Mouse (Mus musculus) CD4-positive, CD25-positive, alpha-beta regulatory T cell, adult 2 months (primary cell): ENCODE measurements around the gene Slain2.
A peak's percentile ranks its signal among the peaks of the same experiment; 100 is the strongest.
"Not testable (repeated sequence)": the region's sequence is repeated elsewhere in the genome, so short reads cannot be mapped to it uniquely, and the experiment has no call there.

Source experiments
- DNase-seq: peaks from one replicate; pipeline ENCODE4 v3.0.0-alpha.2; 2012; ENCODE audit warnings: low read depth, low spot score

Gene Slain2

DNA sequence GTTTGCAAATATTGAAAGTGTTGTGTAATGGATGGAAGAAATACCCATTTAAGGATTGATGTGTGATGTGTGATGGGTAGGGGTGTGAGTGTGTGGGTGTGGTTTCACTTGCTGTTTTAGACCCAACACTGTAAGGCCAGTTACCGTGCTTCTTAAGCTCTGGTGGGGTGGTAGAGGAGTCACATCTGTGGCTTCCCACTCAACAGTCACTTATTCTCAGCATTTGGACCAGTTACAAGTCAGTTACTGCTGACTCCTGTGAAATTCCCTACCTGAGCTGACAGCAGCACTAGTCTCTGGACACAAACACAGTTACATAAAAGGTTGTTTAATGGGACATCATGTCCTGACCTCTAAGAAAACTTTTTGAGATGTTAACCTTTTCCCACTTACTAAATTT lies 34.0 kb downstream of the Slain2 start:
- DNase-seq: no peak

DNA sequence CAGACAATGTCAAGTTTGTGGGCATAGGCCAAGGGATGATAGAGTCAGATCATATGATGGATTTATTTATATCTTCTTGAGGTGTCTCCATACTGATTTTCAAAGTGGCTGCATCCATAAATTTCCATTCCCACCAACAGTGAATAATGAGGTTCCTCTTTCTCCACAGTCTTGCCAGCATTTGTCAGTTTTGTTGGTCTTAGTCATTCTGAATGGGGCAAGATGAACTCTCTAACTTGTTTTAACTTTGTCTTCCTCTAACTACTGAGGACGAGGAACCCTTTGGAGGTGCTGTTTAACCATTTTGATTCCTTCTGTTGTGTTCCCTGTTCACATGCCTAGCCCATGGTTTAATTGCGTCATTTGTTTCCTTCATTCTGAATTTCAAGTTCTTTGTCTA lies 36.1 kb downstream of the Slain2 start:
- DNase-seq: no peak

DNA sequence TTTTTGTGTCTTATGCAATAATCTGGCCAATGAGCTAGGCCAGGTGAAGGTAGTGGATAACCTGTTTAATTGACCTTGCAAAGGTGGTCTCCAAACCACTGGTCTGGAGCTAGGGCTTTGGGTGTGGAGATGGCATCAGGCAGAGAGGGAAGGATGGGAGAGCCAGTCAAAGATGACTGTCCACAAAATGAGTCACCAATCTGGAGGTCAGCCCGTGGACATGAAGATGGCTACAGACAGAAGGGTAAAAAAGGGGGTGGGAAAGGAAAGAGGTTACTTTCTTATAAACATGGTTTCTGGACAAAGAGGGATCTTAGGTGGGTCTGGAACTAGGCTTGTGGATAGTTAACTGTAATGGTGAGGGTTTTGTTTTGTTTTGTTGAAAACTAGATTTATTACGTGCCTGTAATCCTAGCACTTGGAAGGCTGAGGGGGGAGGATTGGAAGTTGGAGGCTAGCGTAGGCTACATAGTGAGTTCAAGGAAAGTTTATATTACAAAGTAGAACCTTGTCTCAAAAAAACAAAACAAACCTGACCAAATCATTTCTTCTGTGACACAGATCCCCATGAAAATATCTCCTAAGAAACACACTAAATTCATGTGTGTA lies 40.0 kb downstream of the Slain2 start:
- no peak for DNase-seq

DNA sequence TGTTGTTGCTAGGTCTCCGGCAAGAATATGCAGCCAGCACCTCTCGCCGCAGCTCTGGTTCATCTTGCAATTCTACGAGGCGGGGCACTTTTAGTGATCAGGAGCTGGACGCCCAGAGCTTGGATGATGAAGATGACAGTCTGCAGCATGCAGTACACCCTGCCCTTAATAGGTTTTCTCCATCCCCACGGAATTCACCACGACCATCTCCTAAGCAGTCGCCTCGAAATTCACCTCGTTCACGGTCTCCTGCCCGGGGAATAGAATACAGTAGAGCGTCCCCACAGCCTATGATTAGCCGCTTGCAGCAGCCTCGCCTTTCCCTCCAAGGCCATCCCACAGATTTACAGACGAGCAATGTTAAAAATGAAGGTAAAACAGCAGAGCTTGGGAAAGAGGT lies 43.2 kb downstream of the Slain2 start:
- DNase-seq: no peak

DNA sequence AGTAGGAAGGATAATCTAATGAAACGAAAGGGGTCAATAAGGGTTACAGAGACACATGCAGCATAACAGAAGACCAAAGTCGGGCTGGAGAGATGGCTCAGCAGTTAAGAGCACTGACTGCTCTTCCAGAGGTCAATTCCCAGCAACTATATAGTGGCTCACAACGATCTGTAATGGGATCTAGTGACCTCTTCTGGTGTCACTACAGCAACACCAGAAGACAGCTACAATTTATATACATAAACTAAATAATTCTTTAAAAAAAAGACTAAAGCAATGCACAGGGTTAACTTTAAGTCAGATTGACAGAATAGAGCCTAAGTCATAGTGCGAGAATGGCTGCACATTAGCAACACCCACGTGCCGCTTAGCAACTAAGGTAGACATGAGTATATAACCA lies 46.0 kb downstream of the Slain2 start:
- DNase-seq: no peak

DNA sequence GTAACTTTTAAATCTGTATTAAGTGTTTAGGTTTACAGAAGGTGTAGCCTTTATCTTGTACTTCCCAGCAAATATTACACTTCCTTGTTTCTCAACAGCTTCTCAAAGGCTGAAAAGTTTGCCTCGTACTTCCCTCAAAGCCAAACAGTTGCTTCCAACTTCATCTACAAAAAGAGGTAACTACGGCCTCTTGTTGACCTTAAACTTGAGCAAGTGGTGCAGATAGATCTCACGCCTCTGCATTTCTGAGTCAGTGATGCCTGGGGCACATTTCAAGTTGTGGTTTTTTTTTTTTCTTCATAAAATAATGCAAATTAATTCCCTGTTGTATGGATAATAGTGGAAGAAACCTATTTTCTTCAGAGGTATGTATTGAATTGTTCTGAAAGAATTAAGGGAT lies 51.6 kb downstream of the Slain2 start:
- DNase-seq: no peak

DNA sequence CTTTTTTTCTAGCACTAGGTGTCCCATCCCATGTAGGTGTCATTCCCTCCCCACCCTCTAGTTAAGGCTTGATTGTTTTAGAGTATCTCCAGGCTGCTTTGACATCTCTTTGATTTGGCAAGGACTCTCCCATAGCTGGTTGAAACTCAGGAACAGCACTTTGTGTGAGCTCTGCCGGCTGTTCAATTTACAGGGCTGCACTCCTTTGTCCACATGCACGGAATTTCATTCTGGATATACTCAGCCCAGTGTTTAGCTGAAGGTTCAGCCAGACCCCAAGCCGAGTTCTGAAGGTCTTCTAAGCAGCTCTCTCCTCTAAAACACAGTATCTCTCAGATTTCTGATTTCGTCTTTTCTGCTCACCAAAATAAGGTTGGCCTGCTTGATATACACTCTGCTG lies 58.3 kb downstream of the Slain2 start:
- no peak for DNase-seq

DNA sequence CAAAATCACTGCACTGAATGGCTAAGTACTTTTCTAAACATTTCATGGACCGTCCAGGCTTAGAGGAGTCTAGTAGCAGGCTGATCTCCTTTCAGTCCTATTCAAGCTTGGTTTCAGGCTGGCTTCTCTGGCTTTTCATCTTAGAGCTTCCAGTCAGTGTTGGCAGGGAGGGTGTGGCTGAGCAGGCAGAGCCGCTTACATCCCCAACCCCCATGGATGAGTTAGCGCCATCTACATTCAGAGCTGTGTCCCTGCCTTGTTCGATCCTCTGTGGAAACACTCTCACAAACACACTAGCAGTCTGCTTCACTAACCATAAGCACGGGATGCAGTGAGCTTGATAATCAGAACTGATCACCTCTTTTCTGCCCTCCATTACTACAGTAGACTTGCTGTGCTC lies 58.8 kb downstream of the Slain2 start:
- no peak for DNase-seq

DNA sequence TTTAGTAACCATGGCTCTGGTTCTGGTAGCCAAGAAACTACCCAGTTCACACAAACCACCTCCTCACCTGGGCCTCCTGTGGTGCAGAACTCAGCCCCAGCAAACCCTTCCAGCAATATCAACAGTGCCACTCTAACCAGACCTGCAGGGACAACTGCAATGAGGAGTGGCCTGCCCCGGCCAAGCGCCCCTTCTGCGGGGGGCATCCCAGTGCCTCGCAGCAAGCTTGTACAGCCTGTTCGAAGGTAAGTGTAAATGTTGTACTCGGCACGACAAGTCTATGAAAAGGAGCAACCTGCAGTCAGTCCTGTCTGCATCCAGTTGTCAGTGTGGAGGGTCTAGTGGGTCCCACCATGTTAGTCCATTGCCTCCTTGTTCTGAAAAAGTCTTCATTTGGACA lies 60.5 kb downstream of the Slain2 start, which contains the start of gene Gm10135:
Gene Gm10135 (minus strand): TSS at position 101 of the 400 bp plus-strand sequence.
- DNase-seq: no peak

DNA sequence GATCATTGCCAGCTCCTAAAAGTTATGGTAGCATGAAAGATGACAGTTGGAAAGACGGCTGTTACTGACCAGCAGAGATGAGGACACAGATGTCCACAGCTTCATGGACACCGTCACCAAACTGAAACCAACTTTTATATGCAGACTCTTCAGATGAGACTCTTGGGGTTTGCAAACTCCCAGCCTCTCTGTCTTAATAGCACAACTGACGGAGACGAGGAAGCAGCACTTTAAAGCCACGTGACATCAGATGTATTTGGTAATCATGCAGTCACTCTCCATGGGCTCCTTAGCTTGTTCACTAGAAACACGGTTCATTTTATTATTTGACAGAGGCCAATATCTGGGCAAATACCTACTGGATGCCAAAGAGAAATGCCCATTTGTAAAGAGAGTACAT lies 61.9 kb downstream of the Slain2 start:
- no peak for DNase-seq

DNA sequence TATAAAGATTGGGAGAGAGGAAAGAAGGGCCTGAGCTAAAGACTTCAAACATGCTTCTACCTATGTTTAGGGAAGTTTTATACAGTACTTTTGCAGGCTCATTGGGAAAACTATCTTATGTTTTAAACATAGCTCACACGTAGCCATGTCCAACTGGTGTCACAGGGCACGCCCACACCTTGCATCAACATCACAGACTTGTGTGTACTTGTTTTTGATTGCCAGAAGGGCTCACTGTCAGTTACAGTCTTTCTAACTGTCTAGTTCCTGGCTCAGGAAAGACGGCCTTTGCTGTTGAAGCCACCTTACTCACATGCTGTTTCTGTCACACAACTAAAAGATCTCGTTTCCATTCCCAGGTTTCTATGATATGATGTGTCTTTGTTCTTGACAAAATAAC lies 62.4 kb downstream of the Slain2 start:
- DNase-seq: no peak

DNA sequence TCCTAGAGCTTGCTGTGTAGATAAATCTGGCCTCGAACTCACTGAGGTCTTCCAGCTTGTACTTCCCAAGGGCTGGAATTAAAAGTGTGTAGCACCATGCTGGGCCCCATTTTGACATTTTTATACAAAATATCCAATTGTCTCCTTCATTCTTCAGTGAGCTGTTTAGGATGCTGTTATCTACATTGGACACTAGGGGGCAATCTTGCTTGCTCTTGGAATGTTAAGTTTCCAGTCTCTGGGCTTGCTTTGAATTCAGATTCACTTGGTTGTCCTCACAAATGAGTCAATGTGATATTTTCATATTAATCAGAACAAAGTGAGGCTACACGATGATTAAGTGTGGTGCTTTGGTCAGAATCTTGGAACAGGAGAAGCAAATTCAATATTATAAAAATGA lies 70.0 kb downstream of the Slain2 start:
- DNase-seq: peak; percentile 65

DNA sequence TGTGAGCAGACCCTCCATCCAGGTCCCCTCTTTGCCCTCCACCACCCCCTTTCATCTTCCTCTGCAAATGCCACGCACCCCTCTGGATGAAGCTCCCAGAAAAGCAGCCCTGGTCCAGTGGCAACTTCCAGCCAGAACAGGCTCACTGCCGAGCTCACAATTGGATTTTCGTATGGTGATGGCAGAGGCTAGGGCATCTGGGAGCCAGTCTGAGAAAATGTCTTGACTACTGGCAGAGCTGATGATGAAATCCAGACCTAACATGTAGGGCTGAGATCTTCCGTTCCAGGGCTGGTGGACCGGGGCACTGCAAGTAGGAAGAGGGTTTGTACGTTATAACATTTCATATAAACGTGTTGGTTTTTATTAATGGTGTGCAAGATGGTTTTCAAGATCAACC lies 73.7 kb downstream of the Slain2 start:
- no peak for DNase-seq

DNA sequence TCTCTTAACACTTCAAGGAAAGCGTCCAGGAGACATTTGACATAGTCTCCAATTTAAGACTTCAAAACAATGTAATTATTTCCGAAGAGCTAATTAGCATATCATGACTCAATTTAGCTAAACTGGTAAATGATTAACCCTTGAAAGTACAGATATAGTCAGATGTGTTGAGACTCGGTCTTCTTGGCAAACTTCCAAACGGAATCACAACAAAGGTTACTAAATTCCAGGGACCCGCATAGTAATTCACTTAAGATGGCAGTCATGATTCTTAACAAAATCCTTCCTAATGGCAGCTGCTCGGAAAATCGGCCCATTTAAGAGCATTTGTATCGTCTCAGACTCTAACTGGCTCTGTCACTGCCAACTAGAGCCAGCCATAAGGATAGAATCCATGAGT lies 75.7 kb downstream of the Slain2 start:
- no peak for DNase-seq

DNA sequence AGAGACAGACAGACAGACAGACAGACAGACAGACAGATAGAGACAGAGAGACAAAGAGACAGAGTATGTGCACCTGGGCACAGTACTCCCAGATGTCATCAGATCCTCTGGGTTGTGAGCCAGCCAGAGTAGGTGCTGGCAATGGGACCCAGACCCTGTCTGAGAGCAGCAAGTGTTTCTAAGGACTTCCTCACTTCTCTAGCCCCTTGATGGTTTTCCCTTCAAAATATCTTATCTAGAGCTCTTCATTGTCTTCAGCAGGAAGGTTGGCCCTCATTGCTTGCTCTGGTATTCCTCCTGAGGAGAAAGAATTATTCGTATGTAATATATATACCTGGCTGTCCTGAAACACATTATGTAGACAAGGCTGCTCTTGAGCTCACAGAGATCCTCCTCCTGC lies 78.4 kb downstream of the Slain2 start:
- DNase-seq: no peak

DNA sequence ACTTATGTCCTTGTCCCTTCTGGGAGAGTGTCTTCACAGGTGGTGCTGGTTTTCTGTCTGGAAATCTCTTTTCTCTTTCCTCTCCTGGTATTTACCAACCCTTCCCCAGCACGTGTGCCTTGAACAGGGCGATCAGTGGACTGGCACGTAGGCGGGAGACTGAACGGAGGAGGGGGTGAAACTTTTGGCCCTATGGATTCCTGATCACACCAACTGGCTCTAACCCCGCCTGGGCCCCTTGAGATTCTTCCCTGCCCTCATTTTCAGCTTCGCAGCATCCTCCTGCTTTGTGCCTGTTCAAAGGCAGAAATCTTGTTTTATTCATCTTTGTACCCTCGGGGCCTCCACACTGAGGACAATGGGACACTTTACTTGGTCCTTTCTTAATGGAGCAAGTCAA lies 80.3 kb downstream of the Slain2 start:
- no peak for DNase-seq

DNA sequence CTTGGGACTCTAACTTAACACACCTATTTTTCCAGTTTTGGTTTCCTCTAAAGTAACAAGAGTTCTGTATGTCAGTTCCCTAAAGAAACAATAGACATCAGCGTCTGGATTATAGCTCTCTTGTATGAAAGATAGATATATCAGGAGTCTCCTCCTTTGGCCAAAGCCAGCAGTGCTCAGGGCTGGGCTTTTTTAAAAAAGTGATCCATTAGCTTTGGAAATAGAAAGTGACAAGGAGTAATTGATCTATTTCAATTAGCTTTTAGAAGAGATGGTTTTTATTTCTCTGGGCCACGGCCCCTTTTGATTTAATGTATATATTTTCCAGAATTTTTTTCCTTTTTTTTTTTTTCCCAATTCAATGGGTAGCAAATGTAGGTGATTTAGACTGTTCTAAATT lies 80.8 kb downstream of the Slain2 start:
- no peak for DNase-seq

DNA sequence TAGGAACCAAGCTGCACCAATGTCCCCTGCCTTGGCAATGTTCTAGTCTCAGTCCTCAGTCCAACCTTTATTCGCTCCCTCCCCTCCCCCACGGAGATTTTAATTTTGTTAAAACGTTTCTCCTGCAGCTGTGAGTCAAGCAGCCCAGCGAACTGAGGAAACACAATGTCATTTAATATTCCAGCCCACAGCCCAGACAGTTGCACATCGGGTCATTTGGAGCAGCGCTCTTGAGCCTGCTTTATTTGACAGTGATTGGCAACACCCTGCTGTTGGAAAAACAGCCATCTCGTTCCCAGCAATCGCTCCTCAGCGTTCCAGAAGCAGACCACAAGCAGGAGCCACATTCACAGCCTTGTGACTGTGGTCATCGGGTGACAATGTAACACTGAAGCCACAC lies 81.3 kb downstream of the Slain2 start:
- no peak for DNase-seq

DNA sequence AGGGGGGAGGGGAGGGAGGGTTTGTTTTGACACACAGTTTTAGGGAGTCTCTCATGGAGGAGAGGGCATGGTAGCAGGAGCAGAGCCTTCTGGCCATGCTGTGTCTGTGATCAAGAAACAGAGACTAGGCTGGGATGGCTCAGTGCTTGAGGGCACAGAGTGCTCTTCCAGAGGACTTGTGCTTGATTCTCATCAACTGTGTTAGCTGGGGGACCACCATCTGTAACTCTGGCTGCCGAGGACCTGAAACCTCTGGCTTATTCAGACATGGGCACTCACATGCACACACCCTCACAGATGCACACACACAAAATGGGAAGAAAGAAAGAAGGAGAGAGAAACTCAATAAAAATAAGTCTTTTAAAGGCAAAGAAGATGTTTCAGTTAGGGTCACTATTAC lies 84.4 kb downstream of the Slain2 start:
- DNase-seq: not testable (repeated sequence)

DNA sequence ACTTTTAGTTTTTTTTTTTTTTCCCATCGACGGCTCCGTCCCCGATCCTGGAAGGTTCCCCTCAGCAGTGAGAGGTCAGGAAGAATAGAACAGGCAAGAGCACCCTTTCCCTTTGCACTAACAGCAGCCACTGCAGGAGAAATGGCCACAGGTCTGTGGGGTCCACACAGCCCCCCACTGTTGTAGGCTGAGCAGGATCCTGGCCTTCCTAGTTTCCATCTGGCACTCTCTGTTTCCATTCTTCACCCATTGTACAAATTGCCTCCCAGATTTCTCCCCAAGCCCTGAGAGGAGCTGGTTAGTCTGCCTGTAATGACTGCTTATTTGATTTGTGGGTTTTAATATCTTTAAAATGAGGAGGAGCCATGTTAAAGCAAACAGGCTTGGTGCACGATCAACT lies 89.9 kb downstream of the Slain2 start:
- no peak for DNase-seq

DNA sequence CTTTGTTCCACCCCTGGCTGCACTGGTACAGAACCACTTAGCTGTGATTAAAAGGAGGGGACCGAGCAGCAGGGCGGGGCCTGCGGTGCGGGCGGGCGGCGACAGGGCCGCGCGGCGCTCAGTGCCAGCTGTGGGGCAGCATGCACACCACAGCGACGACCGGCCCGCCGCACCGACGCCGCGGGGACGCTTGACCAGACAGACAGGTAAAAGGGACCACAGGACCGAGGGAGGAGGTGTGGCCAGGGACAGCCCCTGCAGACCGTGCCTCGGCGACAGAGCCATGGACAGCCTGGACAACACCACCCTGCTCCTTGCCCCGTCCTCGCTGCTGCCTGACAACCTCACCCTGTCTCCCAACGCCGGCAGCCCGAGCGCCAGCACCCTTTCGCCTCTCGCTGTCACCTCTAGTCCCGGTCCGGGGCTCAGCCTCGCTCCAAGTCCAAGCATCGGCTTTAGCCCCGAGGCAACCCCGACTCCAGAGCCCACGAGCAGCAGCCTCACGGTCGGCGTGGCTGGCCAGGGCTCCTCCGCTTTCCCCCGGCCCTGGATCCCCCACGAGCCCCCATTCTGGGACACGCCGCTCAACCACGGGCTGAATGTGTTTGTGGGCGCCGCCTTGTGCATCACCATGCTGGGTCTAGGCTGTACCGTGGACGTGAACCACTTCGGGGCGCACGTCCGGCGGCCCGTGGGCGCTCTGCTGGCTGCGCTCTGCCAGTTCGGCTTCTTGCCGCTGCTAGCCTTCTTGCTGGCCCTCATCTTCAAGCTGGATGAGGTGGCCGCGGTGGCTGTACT lies 92.9 kb downstream of the Slain2 start, which contains the start of gene Slc10a4:
Gene Slc10a4 (plus strand): TSS at position 100 of the 798 bp plus-strand sequence.
- DNase-seq: peak; percentile 12

DNA sequence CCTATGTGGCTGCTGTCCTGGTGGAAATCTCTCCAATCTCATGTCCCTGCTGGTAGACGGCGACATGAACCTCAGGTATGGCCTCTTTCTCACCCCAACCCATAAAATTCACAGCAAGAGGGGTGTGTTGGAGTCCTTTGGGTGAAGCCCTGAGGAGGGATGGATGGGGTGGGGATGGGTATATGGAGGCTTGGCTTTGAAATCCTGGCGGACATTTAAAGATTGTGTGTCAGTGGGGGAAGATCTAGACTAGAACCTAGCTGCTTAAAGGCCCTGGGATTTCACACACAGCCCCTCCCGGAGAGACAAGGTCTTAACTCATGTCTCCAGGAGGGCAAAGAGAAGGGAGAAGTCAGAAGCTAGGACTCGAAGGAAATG lies 93.5 kb downstream of the Slain2 start:
- DNase-seq: no peak

DNA sequence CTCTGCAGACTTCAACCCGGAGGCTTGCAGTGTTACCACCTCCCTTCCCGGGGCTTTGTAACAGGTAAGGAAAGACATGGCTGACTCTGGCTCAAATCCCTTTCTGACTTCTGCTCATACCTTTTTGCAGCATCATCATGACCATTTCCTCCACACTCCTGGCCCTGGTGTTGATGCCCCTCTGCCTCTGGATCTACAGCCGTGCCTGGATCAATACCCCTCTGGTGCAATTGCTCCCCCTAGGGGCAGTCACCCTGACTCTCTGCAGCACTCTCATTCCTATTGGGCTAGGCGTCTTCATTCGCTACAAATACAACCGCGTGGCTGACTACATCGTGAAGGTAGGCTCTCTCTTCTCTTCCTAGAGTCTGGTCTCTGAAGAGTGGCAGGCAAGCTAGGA lies 94.1 kb downstream of the Slain2 start:
- DNase-seq: peak; percentile 44
